Mouse (Mus musculus) bone marrow, adult 2 months (tissue): ENCODE data around the gene Wnt5a.

Experiments
- CTCF ChIP-seq: fragments of 200-500 bp; IDR thresholded peaks from 2 replicates; pipeline ENCODE4 v1.5.1; 2011; ENCODE audit warnings: low read length, control low read depth; ENCODE audit not compliant: control insufficient read depth, insufficient read depth
- POLR2A ChIP-seq: fragments of 200-500 bp; IDR thresholded peaks from 2 replicates; pipeline ENCODE4 v1.6.1; 2011; ENCODE audit warnings: low read depth, mild to moderate bottlenecking, control low read depth, low read length, borderline replicate concordance; ENCODE audit not compliant: control insufficient read depth

DNA sequence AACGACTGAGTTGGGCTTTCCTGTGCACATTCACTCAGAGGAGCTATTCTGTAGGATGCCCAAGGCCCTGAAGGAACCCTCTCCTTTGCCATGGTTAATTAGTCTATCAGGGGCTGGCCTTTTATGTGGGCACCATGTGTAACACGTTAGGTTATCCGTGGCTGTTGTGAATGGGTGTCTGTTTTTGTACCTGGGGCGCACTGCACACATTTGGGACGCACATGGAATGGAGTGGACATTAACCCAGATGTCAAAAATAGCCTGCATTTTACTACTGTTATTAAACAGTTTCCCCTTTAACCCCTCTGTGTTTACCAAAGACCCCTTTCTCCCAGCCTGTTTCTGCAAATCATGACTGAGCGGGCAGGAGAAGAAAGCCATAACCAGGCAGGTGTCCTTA is 34.3 kb upstream of the Wnt5a start:
- no peak for TF ChIP-seq CTCF
- no peak for TF ChIP-seq POLR2A
